Mouse (Mus musculus) megakaryocyte, embryonic 14.5 days (primary cell): ENCODE data around the gene Ltbp1. TPM values are rescaled to one million over a fixed set of nuclear protein-coding genes. Genes with fewer than 3 reads are reported as not detected.

Source experiments
- H3K27me3 ChIP-seq: replicated peaks from 2 replicates; pipeline ENCODE3; 2012; ENCODE audit warnings: inconsistent platforms
- H3K36me3 ChIP-seq: replicated peaks from 2 replicates; pipeline ENCODE3; 2012; ENCODE audit warnings: low read length, inconsistent platforms, mixed read lengths
- H3K4me1 ChIP-seq: 2 replicates; pipeline ENCODE4 v1.6.1; 2012; ENCODE audit warnings: inconsistent platforms
- H3K4me3 ChIP-seq: replicated peaks from 2 replicates; pipeline ENCODE3; 2012; ENCODE audit warnings: moderate library complexity, mild to moderate bottlenecking, inconsistent platforms
- H3K9me3 ChIP-seq: 2 replicates; pipeline ENCODE4 v1.6.1; 2012; ENCODE audit warnings: inconsistent platforms
- FLI1 ChIP-seq: IDR thresholded peaks from 2 replicates; pipeline ENCODE4 v1.6.1; 2012; ENCODE audit warnings: low read length, inconsistent platforms, mixed read lengths
- GATA1 ChIP-seq: IDR thresholded peaks from 3 replicates; pipeline ENCODE4 v1.6.1; 2012; ENCODE audit warnings: mixed read lengths, low read length, inconsistent platforms, borderline replicate concordance
- polyA plus RNA-seq: library from polyadenylated mRNA; stranded (reverse); fragments of >175 nt; gene quantifications from 2 replicates; pipeline ENCODE4 v1.2.3, GENCODE M21; 2012; ENCODE audit warnings: low replicate concordance; ENCODE audit not compliant: insufficient read depth

Gene Ltbp1
- polyA plus RNA-seq, 1 experiment: 30.6 TPM

GRCm38 (mm10) chr17:75087296-75087941, 82.1 kb downstream of the Ltbp1 start:
- peak overlapping the region; percentile 38 for H3K4me3 ChIP-seq
- no peaks in the 10 kb centered on the region for H3K27me3 ChIP-seq
- no peaks in the 10 kb centered on the region for H3K9me3 ChIP-seq
- H3K36me3 ChIP-seq: peaks cover 64% of the 10 kb centered on the region
- H3K4me1 ChIP-seq: peaks cover 86% of the 10 kb centered on the region
- TF ChIP-seq FLI1 (no peak), GATA1 (no peak)

- no peak for TF ChIP-seq FLI1
- TF ChIP-seq GATA1: no peak
- Histone ChIP-seq H3K9me3 (no peaks in the 10 kb centered on the region), H3K4me1 (peaks cover 88% of the 10 kb centered on the region), H3K36me3 (peaks cover 68% of the 10 kb centered on the region), H3K4me3 (no peak overlapping the region), H3K27me3 (no peaks in the 10 kb centered on the region)
Observed at GRCm38 (mm10) chr17:75088232-75088631, 82.9 kb downstream of the Ltbp1 start.

GRCm38 (mm10) chr17:75088727-75089126, 83.4 kb downstream of the Ltbp1 start:
- Histone ChIP-seq H3K4me3 (no peak overlapping the region), H3K9me3 (no peaks in the 10 kb centered on the region), H3K36me3 (peaks cover 73% of the 10 kb centered on the region), H3K27me3 (no peaks in the 10 kb centered on the region), H3K4me1 (peaks cover 92% of the 10 kb centered on the region)
- TF ChIP-seq GATA1 (no peak), FLI1 (no peak)

- Histone ChIP-seq H3K36me3 (peaks cover 72% of the 10 kb centered on the region), H3K4me3 (no peak overlapping the region), H3K27me3 (no peaks in the 10 kb centered on the region), H3K9me3 (no peaks in the 10 kb centered on the region), H3K4me1 (peaks cover 90% of the 10 kb centered on the region)
- no peak for TF ChIP-seq FLI1
- no peak for TF ChIP-seq GATA1
Observed at GRCm38 (mm10) chr17:75090556-75090955, 85.2 kb downstream of the Ltbp1 start.

- Histone ChIP-seq H3K9me3 (no peaks in the 10 kb centered on the region), H3K4me1 (peaks cover 94% of the 10 kb centered on the region), H3K36me3 (peaks cover 82% of the 10 kb centered on the region), H3K4me3 (no peak overlapping the region), H3K27me3 (no peaks in the 10 kb centered on the region)
- TF ChIP-seq FLI1: no peak
- TF ChIP-seq GATA1: no peak
Observed at GRCm38 (mm10) chr17:75093563-75093962, 88.2 kb downstream of the Ltbp1 start.

- no peaks in the 10 kb centered on the region for H3K27me3 ChIP-seq
- H3K4me3 ChIP-seq: no peak overlapping the region
- no peaks in the 10 kb centered on the region for H3K9me3 ChIP-seq
- TF ChIP-seq FLI1: no peak
- TF ChIP-seq GATA1: no peak
- H3K36me3 ChIP-seq: peaks cover 86% of the 10 kb centered on the region
- peaks cover 94% of the 10 kb centered on the region for H3K4me1 ChIP-seq
Observed at GRCm38 (mm10) chr17:75094591-75094990, 89.2 kb downstream of the Ltbp1 start.

- Histone ChIP-seq H3K27me3 (no peaks in the 10 kb centered on the region), H3K36me3 (peaks cover 90% of the 10 kb centered on the region), H3K4me1 (peaks cover 94% of the 10 kb centered on the region), H3K9me3 (no peaks in the 10 kb centered on the region), H3K4me3 (no peak overlapping the region)
- TF ChIP-seq FLI1: no peak
- TF ChIP-seq GATA1: no peak
Observed at GRCm38 (mm10) chr17:75096727-75097126, 91.4 kb downstream of the Ltbp1 start.

- no peaks in the 10 kb centered on the region for H3K9me3 ChIP-seq
- H3K4me1 ChIP-seq: peaks cover 95% of the 10 kb centered on the region
- peaks cover 90% of the 10 kb centered on the region for H3K36me3 ChIP-seq
- no peak for TF ChIP-seq FLI1
- no peak for TF ChIP-seq GATA1
- H3K4me3 ChIP-seq: no peak overlapping the region
- H3K27me3 ChIP-seq: no peaks in the 10 kb centered on the region
Observed at GRCm38 (mm10) chr17:75097367-75097766, 92.0 kb downstream of the Ltbp1 start.

- Histone ChIP-seq H3K9me3 (no peaks in the 10 kb centered on the region), H3K27me3 (no peaks in the 10 kb centered on the region)
- TF ChIP-seq GATA1 (no peak), FLI1 (no peak)
Observed at GRCm38 (mm10) chr17:75101215-75101614, 95.8 kb downstream of the Ltbp1 start.

GRCm38 (mm10) chr17:75101994-75102393, 96.6 kb downstream of the Ltbp1 start:
- no peak for TF ChIP-seq FLI1
- no peak for TF ChIP-seq GATA1
- Histone ChIP-seq H3K27me3 (no peaks in the 10 kb centered on the region), H3K4me3 (peak overlapping the region; percentile 38), H3K36me3 (peaks cover 82% of the 10 kb centered on the region), H3K9me3 (no peaks in the 10 kb centered on the region), H3K4me1 (peaks cover 85% of the 10 kb centered on the region)

More at GRCm38 (mm10) chr17:75101215-75101614, 95.8 kb downstream of the Ltbp1 start:
- Histone ChIP-seq H3K36me3 (peaks cover 82% of the 10 kb centered on the region), H3K4me3 (peak overlapping the region; percentile 33), H3K4me1 (peaks cover 86% of the 10 kb centered on the region)
